Mouse (Mus musculus): ENCODE measurements around the gene Spon1. TPM values are rescaled to one million over a fixed set of nuclear protein-coding genes. Genes with fewer than 3 reads are reported as not detected.

The Spon1 gene
- polyA plus RNA-seq, 1 experiment from 2014 or later: 30.2 TPM

DNA sequence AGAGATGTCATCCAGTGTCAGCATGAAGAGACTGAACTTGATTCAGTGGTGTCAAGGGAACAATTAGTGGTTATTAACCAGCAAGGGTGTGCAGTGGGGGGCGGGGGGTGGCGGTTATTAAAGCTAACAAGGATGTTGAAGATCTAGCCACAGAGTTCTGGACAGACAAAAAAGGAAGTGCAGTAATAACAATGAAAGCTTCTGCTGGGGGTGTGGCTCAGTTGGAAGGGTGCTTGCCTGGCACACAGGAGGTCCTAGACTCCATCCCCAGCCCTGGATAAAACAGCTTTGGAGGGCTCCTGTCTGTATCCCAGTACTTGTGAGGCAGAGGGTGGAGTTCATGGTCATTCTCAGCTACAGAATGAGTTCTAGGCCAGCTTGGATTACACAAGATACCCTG lies 77.4 kb downstream of the Spon1 start:
- no peaks in the 10 kb centered on the region for H3K9me3 ChIP-seq (replicated peaks)
- no peaks in the 10 kb centered on the region for H3K36me3 ChIP-seq
- H3K4me2 ChIP-seq (replicated peaks): no peak overlapping the region
- 70% methylated on average over 2 of the region's 2 CpGs for WGBS
- H3K9ac ChIP-seq: no peak overlapping the region
- no peak overlapping the region for H3K27ac ChIP-seq (replicated peaks)
- ATAC-seq (ENCODE audit: insufficient number of reproducible peaks, low FRiP score, low TSS enrichment, low read depth): no peak
- no peak overlapping the region for H3K4me3 ChIP-seq (replicated peaks)
- no peaks in the 10 kb centered on the region for H3K27me3 ChIP-seq
- peaks cover 7% of the 10 kb centered on the region for H3K4me1 ChIP-seq

DNA sequence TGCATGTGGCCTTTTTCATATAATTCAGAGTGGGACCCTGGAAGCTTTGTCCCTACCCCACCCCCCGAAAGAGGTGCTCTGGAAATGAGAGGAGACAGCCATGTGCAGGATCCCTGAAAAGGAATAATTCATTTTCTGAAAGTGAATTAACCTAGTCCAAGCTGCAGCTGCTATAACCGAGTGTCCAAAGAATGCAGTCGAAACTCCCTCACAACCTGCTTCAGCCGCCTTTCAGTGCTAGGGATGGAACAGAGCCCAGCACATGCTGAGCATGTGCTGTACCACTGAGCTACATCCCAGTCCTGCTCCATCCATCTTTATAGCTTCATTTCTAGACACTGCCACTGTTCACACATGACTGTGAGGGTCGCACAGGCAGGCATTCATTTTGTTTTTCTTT lies 79.4 kb downstream of the Spon1 start:
- Histone ChIP-seq H3K9ac (no peak overlapping the region), H3K4me3 (replicated peaks) (no peak overlapping the region), H3K27me3 (no peaks in the 10 kb centered on the region), H3K27ac (replicated peaks) (no peak overlapping the region), H3K9me3 (replicated peaks) (no peaks in the 10 kb centered on the region), H3K36me3 (no peaks in the 10 kb centered on the region), H3K4me2 (replicated peaks) (no peak overlapping the region), H3K4me1 (peaks cover 6% of the 10 kb centered on the region)
- WGBS: 53% methylated on average over 5 of the region's 5 CpGs
- ATAC-seq (ENCODE audit: insufficient number of reproducible peaks, low FRiP score, low TSS enrichment, low read depth): peak; percentile 65; the same call in 1 of the 2 replicates

DNA sequence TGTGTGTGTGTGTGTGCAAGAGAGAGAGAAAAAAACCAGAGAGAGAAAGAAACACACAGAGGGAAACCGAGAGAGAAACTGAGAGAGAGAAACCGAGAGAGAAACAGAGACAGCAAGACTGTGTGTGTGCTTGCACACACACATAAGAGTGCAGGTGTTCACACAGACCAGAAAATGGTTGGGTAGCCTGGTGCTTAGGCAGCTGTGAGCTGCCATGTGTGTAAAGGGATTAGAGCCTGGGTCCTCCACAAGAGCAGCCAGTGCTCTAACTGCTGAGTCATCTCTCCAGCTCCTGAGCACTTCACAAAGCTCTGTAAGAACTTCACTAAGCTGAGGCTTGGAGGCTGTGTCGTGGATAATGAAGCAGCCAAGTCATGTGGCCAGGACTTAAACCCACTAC lies 80.8 kb downstream of the Spon1 start:
- Histone ChIP-seq H3K27ac (replicated peaks) (no peak overlapping the region), H3K9ac (no peak overlapping the region), H3K36me3 (no peaks in the 10 kb centered on the region), H3K9me3 (replicated peaks) (no peaks in the 10 kb centered on the region), H3K4me3 (replicated peaks) (no peak overlapping the region), H3K27me3 (no peaks in the 10 kb centered on the region), H3K4me1 (peaks cover 11% of the 10 kb centered on the region), H3K4me2 (replicated peaks) (no peak overlapping the region)
- no peak for ATAC-seq (ENCODE audit: insufficient number of reproducible peaks, low FRiP score, low TSS enrichment, low read depth)
- WGBS: 51% methylated on average over 3 of the region's 3 CpGs

DNA sequence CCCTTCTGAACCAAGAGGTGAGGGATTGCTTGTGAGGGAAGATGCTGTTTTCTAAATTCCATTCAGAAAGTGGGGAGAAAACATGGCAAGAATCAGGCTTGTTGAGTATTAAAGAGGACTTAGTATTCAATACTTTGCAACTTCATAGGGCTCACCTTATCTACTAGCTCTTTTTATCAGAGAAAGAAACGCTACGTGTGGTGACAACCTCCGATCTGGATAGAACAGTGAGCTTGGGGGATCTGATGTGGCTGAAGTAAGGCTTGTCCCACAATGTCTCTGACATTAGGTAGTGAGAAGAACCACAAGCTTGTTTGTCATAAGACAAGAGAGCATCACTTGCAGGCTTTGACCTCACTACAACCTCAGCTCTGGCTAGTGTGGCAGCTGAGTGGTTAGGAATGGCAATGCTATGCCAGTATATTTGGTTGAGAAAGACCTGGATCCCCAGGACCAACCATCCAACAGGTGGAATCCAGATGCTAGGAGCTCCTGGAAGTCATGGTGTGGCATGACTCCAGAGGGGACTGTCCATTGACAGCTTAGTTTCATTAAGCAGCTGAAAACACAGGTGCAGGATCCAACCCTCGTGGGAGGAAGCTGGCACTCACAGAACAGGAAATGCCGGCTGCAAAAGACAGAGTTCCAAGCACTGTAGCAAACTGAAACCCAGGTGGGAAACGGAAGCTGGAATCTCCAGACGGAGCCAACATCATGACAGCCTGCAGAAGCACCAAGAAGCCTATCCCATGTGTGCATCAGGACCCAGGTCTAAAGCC lies 81.4 kb downstream of the Spon1 start:
- Histone ChIP-seq H3K27ac (replicated peaks) (no peak overlapping the region), H3K4me2 (replicated peaks) (no peak overlapping the region), H3K36me3 (no peaks in the 10 kb centered on the region), H3K4me3 (replicated peaks) (no peak overlapping the region), H3K4me1 (peaks cover 11% of the 10 kb centered on the region), H3K9ac (no peak overlapping the region), H3K9me3 (replicated peaks) (no peaks in the 10 kb centered on the region), H3K27me3 (no peaks in the 10 kb centered on the region)
- WGBS: 66% methylated on average over 7 of the region's 7 CpGs
- no peak for ATAC-seq (ENCODE audit: insufficient number of reproducible peaks, low FRiP score, low TSS enrichment, low read depth)

DNA sequence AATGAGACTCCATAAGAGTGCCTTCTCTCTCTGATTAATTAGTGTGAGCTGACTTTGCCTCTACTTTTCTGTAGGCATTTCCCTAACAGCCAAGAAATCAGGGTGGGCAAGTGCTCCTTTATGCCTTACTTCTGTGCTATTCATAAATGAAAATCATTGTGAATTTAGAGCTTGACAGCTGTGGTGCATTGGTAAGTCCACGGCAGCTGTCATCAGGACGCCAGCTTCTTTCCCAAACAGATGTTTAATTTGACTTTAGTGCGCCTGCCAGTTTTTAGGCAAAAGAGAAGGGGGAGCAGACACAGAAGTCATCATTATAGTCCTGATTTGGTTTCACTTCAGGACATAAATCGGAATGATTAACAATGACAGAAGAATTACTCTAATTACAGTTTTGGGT lies 84.6 kb downstream of the Spon1 start:
- Histone ChIP-seq H3K4me2 (replicated peaks) (peak overlapping the region; percentile 1; the same call in 1 of the 2 replicates), H3K27ac (replicated peaks) (no peak overlapping the region), H3K9me3 (replicated peaks) (no peaks in the 10 kb centered on the region), H3K4me1 (peaks cover 13% of the 10 kb centered on the region), H3K4me3 (replicated peaks) (no peak overlapping the region), H3K9ac (no peak overlapping the region), H3K36me3 (no peaks in the 10 kb centered on the region), H3K27me3 (no peaks in the 10 kb centered on the region)
- ATAC-seq (ENCODE audit: insufficient number of reproducible peaks, low FRiP score, low TSS enrichment, low read depth): no peak
- WGBS: 17% methylated on average over 4 of the region's 4 CpGs

DNA sequence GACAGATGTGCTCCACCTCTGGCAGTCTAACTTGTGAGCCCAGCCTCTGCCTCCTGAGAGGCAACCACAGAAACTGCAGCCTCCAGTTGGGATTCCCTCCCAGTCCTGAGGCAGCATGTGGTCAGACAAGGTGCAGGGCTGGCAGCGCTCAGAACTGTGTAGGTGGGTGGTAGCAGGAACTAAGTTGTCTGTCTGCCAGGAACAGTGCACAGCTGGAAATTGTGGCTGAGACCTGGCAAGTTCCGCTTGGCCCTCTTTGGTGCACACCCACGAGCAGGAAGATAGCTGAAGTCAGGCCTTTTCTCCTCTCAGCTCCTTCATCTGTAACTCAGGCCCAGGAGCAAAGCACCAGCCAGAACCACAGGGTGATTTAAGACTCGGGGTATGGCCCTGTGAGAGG lies 89.6 kb downstream of the Spon1 start:
- 65% methylated on average over 4 of the region's 4 CpGs for WGBS
- H3K9ac ChIP-seq: no peak overlapping the region
- no peaks in the 10 kb centered on the region for H3K27me3 ChIP-seq
- H3K4me2 ChIP-seq (replicated peaks): no peak overlapping the region
- no peak; the same call in 1 of the 2 replicates for ATAC-seq (ENCODE audit: insufficient number of reproducible peaks, low FRiP score, low TSS enrichment, low read depth)
- H3K27ac ChIP-seq (replicated peaks): no peak overlapping the region
- no peak overlapping the region for H3K4me3 ChIP-seq (replicated peaks)
- H3K4me1 ChIP-seq: peaks cover 10% of the 10 kb centered on the region
- no peaks in the 10 kb centered on the region for H3K36me3 ChIP-seq
- no peaks in the 10 kb centered on the region for H3K9me3 ChIP-seq (replicated peaks)

DNA sequence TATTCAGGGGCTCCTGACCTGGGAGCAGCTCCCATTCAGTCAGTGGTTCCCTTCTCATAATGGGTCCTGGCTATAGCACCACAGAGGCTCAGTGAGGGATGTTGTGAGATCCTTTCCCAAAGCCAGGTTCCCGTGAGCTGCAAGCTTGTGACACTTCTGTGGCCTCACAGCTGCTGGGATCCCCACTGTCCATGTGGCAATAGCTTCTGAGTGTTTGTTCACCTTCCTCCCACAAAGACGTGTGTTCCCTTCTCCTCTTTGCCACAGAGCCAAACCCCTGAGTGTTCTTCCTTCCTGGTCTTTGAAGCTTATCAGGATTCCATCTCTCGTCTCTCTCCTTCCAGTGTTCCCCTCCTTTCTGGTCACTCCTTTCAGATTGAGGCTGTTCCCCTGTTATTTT lies 90.3 kb downstream of the Spon1 start:
- WGBS: 73% methylated on average over 3 of the region's 3 CpGs
- peaks cover 7% of the 10 kb centered on the region; the same call in 1 of the 2 replicates for H3K4me1 ChIP-seq
- ATAC-seq (ENCODE audit: insufficient number of reproducible peaks, low FRiP score, low TSS enrichment, low read depth): no peak
- H3K27me3 ChIP-seq: no peaks in the 10 kb centered on the region
- H3K4me3 ChIP-seq (replicated peaks): no peak overlapping the region
- H3K9ac ChIP-seq: no peak overlapping the region
- no peak overlapping the region for H3K27ac ChIP-seq (replicated peaks)
- H3K4me2 ChIP-seq (replicated peaks): no peak overlapping the region
- no peaks in the 10 kb centered on the region for H3K9me3 ChIP-seq (replicated peaks)
- H3K36me3 ChIP-seq: no peaks in the 10 kb centered on the region

DNA sequence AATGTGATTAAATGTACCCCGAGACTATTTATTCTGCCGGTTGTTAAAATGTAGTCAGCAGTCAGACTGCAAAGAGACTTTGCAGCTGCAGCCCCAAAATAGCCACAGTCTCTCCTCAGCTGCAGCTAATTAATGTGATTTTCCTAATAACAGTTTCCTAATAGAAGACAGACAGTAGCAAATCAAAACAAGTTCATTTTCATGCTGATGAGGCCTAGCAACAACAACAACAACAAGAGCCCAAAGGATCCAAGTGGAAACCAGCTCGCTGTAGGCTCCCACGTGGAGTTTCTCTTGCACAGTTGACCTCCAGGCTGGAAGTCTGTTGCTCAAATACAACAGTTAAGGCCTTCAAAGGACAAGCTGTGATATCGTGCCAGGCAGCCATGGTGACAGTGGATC lies 93.7 kb downstream of the Spon1 start:
- no peak overlapping the region for H3K27ac ChIP-seq (replicated peaks)
- 49% methylated on average over 5 of the region's 5 CpGs for WGBS

DNA sequence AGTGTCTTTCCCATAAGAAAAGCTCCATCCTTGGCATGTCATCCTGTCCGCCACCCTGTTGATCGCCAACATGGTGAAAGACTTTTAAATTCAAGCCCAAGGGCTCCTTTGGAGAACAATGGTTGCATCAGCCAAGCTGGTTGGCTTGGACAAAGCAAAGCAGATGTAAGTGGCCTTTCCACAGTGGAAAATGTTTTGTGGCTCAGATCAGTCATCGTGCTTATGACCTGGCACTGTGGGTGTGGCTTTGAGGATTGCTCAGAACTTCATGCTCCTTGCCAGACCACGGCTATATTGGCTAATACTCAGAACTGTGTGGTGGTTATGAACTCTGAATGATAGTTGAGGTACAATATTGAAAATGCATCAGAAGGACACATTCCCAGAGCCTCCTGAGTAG lies 96.2 kb downstream of the Spon1 start:
- Histone ChIP-seq H3K36me3 (no peaks in the 10 kb centered on the region), H3K27ac (replicated peaks) (no peak overlapping the region), H3K4me2 (replicated peaks) (no peak overlapping the region), H3K4me1 (no peaks in the 10 kb centered on the region; the same call in 1 of the 2 replicates), H3K27me3 (no peaks in the 10 kb centered on the region), H3K4me3 (replicated peaks) (no peak overlapping the region), H3K9ac (no peak overlapping the region), H3K9me3 (replicated peaks) (no peaks in the 10 kb centered on the region)
- WGBS: 86% methylated on average over 4 of the region's 4 CpGs
- no peak for ATAC-seq (ENCODE audit: insufficient number of reproducible peaks, low FRiP score, low TSS enrichment, low read depth)

More for the DNA sequence above, 93.7 kb downstream of the Spon1 start:
- Histone ChIP-seq H3K9me3 (replicated peaks) (no peaks in the 10 kb centered on the region), H3K4me3 (replicated peaks) (no peak overlapping the region), H3K4me2 (replicated peaks) (no peak overlapping the region), H3K27me3 (no peaks in the 10 kb centered on the region), H3K4me1 (peaks cover 7% of the 10 kb centered on the region; the same call in 1 of the 2 replicates), H3K9ac (no peak overlapping the region), H3K36me3 (no peaks in the 10 kb centered on the region)
- ATAC-seq (ENCODE audit: insufficient number of reproducible peaks, low FRiP score, low TSS enrichment, low read depth): no peak

DNA sequence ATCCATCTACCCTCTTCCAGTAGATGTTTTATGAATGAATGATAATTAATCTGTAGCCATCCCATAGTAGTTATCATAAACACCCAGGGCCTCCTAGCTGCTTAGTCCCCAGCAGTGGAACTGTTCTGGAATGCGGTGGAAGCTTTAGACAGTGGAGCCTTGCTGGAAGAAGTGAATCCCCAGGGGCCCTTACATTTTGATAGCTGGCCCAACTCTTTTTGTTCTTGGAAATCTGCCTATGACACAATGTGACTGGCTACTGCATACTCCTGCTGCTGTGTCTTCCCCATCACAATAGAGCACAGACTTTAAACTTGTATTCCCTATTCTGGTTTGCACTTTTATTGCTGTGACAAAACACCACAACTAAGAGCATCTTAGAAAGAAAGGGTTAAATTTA lies 107.0 kb downstream of the Spon1 start:
- no peaks in the 10 kb centered on the region for H3K36me3 ChIP-seq
- no peak overlapping the region for H3K4me3 ChIP-seq (replicated peaks)
- H3K27me3 ChIP-seq: no peaks in the 10 kb centered on the region
- no peaks in the 10 kb centered on the region for H3K9me3 ChIP-seq (replicated peaks)
- no peak overlapping the region for H3K4me2 ChIP-seq (replicated peaks)
- no peak overlapping the region for H3K9ac ChIP-seq
- no peak for ATAC-seq (ENCODE audit: insufficient number of reproducible peaks, low FRiP score, low TSS enrichment, low read depth)
- H3K27ac ChIP-seq (replicated peaks): no peak overlapping the region
- H3K4me1 ChIP-seq: no peaks in the 10 kb centered on the region
- 81% methylated on average over 1 of the region's 1 CpGs for WGBS

DNA sequence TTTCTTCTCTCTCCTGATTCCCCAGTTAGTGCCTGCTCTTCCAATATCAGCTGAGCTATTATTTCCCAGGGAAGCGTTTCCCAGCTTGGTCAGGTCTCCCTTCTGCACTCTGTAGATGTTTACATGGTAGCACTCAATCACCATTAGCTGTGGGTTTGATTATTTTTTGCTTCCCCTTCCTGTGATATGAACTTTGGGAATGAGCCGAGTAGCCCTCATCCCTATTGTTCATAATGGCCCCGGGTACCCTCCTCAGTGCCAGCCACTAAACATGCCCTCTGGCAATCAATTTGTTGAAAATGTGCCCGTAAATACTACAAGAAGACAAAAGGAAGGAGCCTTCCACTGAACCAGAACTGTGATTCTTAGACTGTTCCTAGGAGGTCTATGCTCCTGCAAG lies 111.7 kb downstream of the Spon1 start:
- H3K4me3 ChIP-seq (replicated peaks): no peak overlapping the region
- no peak overlapping the region for H3K9ac ChIP-seq
- no peaks in the 10 kb centered on the region for H3K27me3 ChIP-seq
- no peaks in the 10 kb centered on the region for H3K4me1 ChIP-seq
- no peak overlapping the region for H3K27ac ChIP-seq (replicated peaks)
- ATAC-seq (ENCODE audit: insufficient number of reproducible peaks, low FRiP score, low TSS enrichment, low read depth): no peak
- H3K9me3 ChIP-seq (replicated peaks): no peaks in the 10 kb centered on the region
- no peaks in the 10 kb centered on the region for H3K36me3 ChIP-seq
- H3K4me2 ChIP-seq (replicated peaks): no peak overlapping the region
- WGBS: 84% methylated on average over 4 of the region's 4 CpGs

DNA sequence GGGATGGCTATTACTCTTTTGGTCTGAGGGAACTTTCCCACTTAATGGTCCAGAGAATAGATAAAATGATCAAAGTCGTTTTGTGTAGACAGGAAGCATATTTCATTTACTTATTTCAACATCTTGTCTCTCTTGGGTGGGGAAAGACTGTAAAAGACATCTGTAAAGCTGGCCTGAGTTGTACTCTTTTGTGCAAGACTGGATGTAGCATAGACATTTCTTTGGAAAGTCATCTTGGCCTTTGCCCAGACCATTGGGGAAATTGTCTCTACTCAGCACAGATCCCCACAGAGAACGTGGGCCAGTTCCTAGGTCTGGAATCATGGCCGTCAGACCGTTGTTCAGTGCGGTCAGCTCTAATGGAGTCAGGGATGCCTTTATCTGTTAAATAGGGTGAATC lies 112.1 kb downstream of the Spon1 start:
- ATAC-seq (ENCODE audit: insufficient number of reproducible peaks, low FRiP score, low TSS enrichment, low read depth): no peak

More for the DNA sequence above, 112.1 kb downstream of the Spon1 start:
- H3K4me2 ChIP-seq (replicated peaks): no peak overlapping the region
- WGBS: 88% methylated on average over 5 of the region's 5 CpGs
- no peaks in the 10 kb centered on the region for H3K27me3 ChIP-seq
- no peaks in the 10 kb centered on the region for H3K36me3 ChIP-seq
- H3K27ac ChIP-seq (replicated peaks): no peak overlapping the region
- no peak overlapping the region for H3K9ac ChIP-seq
- H3K4me1 ChIP-seq: no peaks in the 10 kb centered on the region
- H3K4me3 ChIP-seq (replicated peaks): no peak overlapping the region
- no peaks in the 10 kb centered on the region for H3K9me3 ChIP-seq (replicated peaks)
